Mouse (Mus musculus): ENCODE data around the gene Ctdnep1.
"Not testable (repeated sequence)": the region's sequence is repeated elsewhere in the genome, so short reads cannot be mapped to it uniquely, and the experiment has no call there.

Gene Ctdnep1

GRCm38 (mm10) chr11:70010961-70011360 is 30.0 kb downstream of the Ctdnep1 start:
- DNase-seq (ENCODE audit: inconsistent ontology term): no peak

- DNase-seq (ENCODE audit: inconsistent ontology term): no peak
These were observed 32.0 kb downstream of the Ctdnep1 start for GRCm38 (mm10) chr11:70012931-70013330.

- DNase-seq (ENCODE audit: inconsistent ontology term): no peak
These were observed 32.5 kb downstream of the Ctdnep1 start for GRCm38 (mm10) chr11:70013408-70013807.

GRCm38 (mm10) chr11:70014051-70014450 is 33.1 kb downstream of the Ctdnep1 start:
- no peak for DNase-seq (ENCODE audit: inconsistent ontology term)

- peak; percentile 91 for DNase-seq (ENCODE audit: inconsistent ontology term)
These were observed 34.1 kb downstream of the Ctdnep1 start, which contains the start of gene Acadvl for GRCm38 (mm10) chr11:70014880-70015558. Gene Acadvl (minus strand): TSS chr11:70015411.

GRCm38 (mm10) chr11:70015677-70016076 is 34.7 kb downstream of the Ctdnep1 start:
- no peak for DNase-seq (ENCODE audit: inconsistent ontology term)

GRCm38 (mm10) chr11:70016177-70016576 is 35.2 kb downstream of the Ctdnep1 start:
- not testable (repeated sequence) for DNase-seq (ENCODE audit: inconsistent ontology term)

- no peak for DNase-seq (ENCODE audit: inconsistent ontology term)
These were observed 35.7 kb downstream of the Ctdnep1 start, which contains the start of gene Dlg4 for GRCm38 (mm10) chr11:70016669-70017068. Gene Dlg4 (plus strand): TSS chr11:70016942.

GRCm38 (mm10) chr11:70017199-70017767 is 36.3 kb downstream of the Ctdnep1 start:
- no peak for DNase-seq (ENCODE audit: inconsistent ontology term)

GRCm38 (mm10) chr11:70018131-70018990 is 37.4 kb downstream of the Ctdnep1 start:
- peak; percentile 73 for DNase-seq (ENCODE audit: inconsistent ontology term)

- DNase-seq (ENCODE audit: inconsistent ontology term): no peak
These were observed 38.6 kb downstream of the Ctdnep1 start for GRCm38 (mm10) chr11:70019495-70020021.

GRCm38 (mm10) chr11:70020022-70020631 is 39.2 kb downstream of the Ctdnep1 start:
- DNase-seq (ENCODE audit: inconsistent ontology term): peak; percentile 38

- peak; percentile 85 for DNase-seq (ENCODE audit: inconsistent ontology term)
These were observed 39.8 kb downstream of the Ctdnep1 start for GRCm38 (mm10) chr11:70020731-70021263.

- peak; percentile 99 for DNase-seq (ENCODE audit: inconsistent ontology term)
These were observed 40.5 kb downstream of the Ctdnep1 start for GRCm38 (mm10) chr11:70021264-70022132.

GRCm38 (mm10) chr11:70023481-70024150 is 42.7 kb downstream of the Ctdnep1 start:
- DNase-seq (ENCODE audit: inconsistent ontology term): peak; percentile 52

GRCm38 (mm10) chr11:70024151-70024514 is 43.2 kb downstream of the Ctdnep1 start:
- no peak for DNase-seq (ENCODE audit: inconsistent ontology term)

GRCm38 (mm10) chr11:70026689-70027088 is 45.7 kb downstream of the Ctdnep1 start:
- peak; percentile 93 for DNase-seq (ENCODE audit: inconsistent ontology term)

GRCm38 (mm10) chr11:70027397-70027796 is 46.4 kb downstream of the Ctdnep1 start:
- DNase-seq (ENCODE audit: inconsistent ontology term): peak; percentile 72

GRCm38 (mm10) chr11:70028401-70029129 is 47.6 kb downstream of the Ctdnep1 start:
- no peak for DNase-seq (ENCODE audit: inconsistent ontology term)

All from Muller cell, postnatal 12 days (primary cell).